Mouse (Mus musculus): ENCODE results near the gene Arid1b. TPM values are rescaled to one million over a fixed set of nuclear protein-coding genes. Genes with fewer than 3 reads are reported as not detected.
A peak's percentile ranks its signal among the peaks of the same experiment; 100 is the strongest.

Gene Arid1b
- polyA plus RNA-seq, 1 experiment from 2014 or later: 2.2 TPM

- DNase-seq: peak; percentile 27
- ATAC-seq: no peak
- TF ChIP-seq EP300 (IDR thresholded peaks at IDR 0.05; ENCODE audit: low read depth) (no peak), CTCF (IDR thresholded peaks at IDR 0.05; ENCODE audit: low read depth) (no peak)
- 61% methylated on average over 8 of the region's 8 CpGs for WGBS (ENCODE audit: insufficient replicate concordance)
- H3K4me3 ChIP-seq (ENCODE audit: low read depth, low read length): no peak overlapping the region
- H3K9ac ChIP-seq (replicated peaks): no peak overlapping the region
- peaks cover 23% of the 10 kb centered on the region for H3K4me1 ChIP-seq (ENCODE audit: insufficient read depth)
- H3K36me3 ChIP-seq (replicated peaks; ENCODE audit: insufficient read depth, low read length): no peaks in the 10 kb centered on the region
- no peaks in the 10 kb centered on the region for H3K27me3 ChIP-seq (ENCODE audit: insufficient read depth, low read length)
- 0 out of 2 replicates have a peak overlapping the region, but pooled peaks have one; percentile 34 for H3K27ac ChIP-seq (ENCODE audit: low read depth)
- H3K4me2 ChIP-seq (ENCODE audit: low read depth, low read length): no peak overlapping the region; the same call in 1 of the 2 replicates
- no peaks in the 10 kb centered on the region for H3K9me3 ChIP-seq (ENCODE audit: low read length)
Measured at GRCm38 (mm10) chr17:5133831-5134230, 139.7 kb downstream of the Arid1b start.

- H3K4me1 ChIP-seq (ENCODE audit: insufficient read depth): peaks cover 23% of the 10 kb centered on the region
- ATAC-seq (no peak), DNase-seq (peak; percentile 29)
- H3K4me2 ChIP-seq (ENCODE audit: low read depth, low read length): no peak overlapping the region
- no peaks in the 10 kb centered on the region for H3K27me3 ChIP-seq (ENCODE audit: insufficient read depth, low read length)
- H3K27ac ChIP-seq (ENCODE audit: low read depth): no peak overlapping the region
- 71% methylated on average over 8 of the region's 8 CpGs for WGBS (ENCODE audit: insufficient replicate concordance)
- TF ChIP-seq EP300 (IDR thresholded peaks at IDR 0.05; ENCODE audit: low read depth): no peak
- no peak for TF ChIP-seq CTCF (IDR thresholded peaks at IDR 0.05; ENCODE audit: low read depth)
- no peak overlapping the region for H3K9ac ChIP-seq (replicated peaks)
- no peaks in the 10 kb centered on the region for H3K9me3 ChIP-seq (ENCODE audit: low read length)
- H3K4me3 ChIP-seq (ENCODE audit: low read depth, low read length): no peak overlapping the region
- H3K36me3 ChIP-seq (replicated peaks; ENCODE audit: insufficient read depth, low read length): no peaks in the 10 kb centered on the region
Measured at GRCm38 (mm10) chr17:5134271-5134670, 140.1 kb downstream of the Arid1b start.

- peak overlapping the region; percentile 55 for H3K27ac ChIP-seq (ENCODE audit: low read depth)
- ATAC-seq: no peak
- peaks cover 23% of the 10 kb centered on the region for H3K4me1 ChIP-seq (ENCODE audit: insufficient read depth)
Measured at GRCm38 (mm10) chr17:5137936-5138335, 143.8 kb downstream of the Arid1b start.

GRCm38 (mm10) chr17:5138641-5139205 lies 144.6 kb downstream of the Arid1b start:
- peaks cover 22% of the 10 kb centered on the region for H3K4me1 ChIP-seq (ENCODE audit: insufficient read depth)
- peak; percentile 81 for ATAC-seq
- no peak overlapping the region for H3K4me3 ChIP-seq (ENCODE audit: low read depth, low read length)
- no peak overlapping the region for H3K9ac ChIP-seq (replicated peaks)
- H3K36me3 ChIP-seq (replicated peaks; ENCODE audit: insufficient read depth, low read length): no peaks in the 10 kb centered on the region
- no peak overlapping the region; the same call in 1 of the 2 replicates for H3K4me2 ChIP-seq (ENCODE audit: low read depth, low read length)
- no peaks in the 10 kb centered on the region for H3K27me3 ChIP-seq (ENCODE audit: insufficient read depth, low read length)
- 32% methylated on average over 8 of the region's 8 CpGs for WGBS (ENCODE audit: insufficient replicate concordance)
- DNase-seq: peak; percentile 44
- TF ChIP-seq EP300 (IDR thresholded peaks at IDR 0.05; ENCODE audit: low read depth) (no peak), CTCF (IDR thresholded peaks at IDR 0.05; ENCODE audit: low read depth) (peak; percentile 49)
- peak overlapping the region; percentile 55 for H3K27ac ChIP-seq (ENCODE audit: low read depth)
- no peaks in the 10 kb centered on the region for H3K9me3 ChIP-seq (ENCODE audit: low read length)

More at GRCm38 (mm10) chr17:5137936-5138335, 143.8 kb downstream of the Arid1b start:
- H3K9ac ChIP-seq (replicated peaks): peak overlapping the region; percentile 44; the same call in 1 of the 2 replicates
- DNase-seq: no peak
- H3K4me2 ChIP-seq (ENCODE audit: low read depth, low read length): no peak overlapping the region
- 73% methylated on average over 3 of the region's 3 CpGs for WGBS (ENCODE audit: insufficient replicate concordance)
- no peak for TF ChIP-seq CTCF (IDR thresholded peaks at IDR 0.05; ENCODE audit: low read depth)
- TF ChIP-seq EP300 (IDR thresholded peaks at IDR 0.05; ENCODE audit: low read depth): no peak
- no peaks in the 10 kb centered on the region for H3K9me3 ChIP-seq (ENCODE audit: low read length)
- no peak overlapping the region for H3K4me3 ChIP-seq (ENCODE audit: low read depth, low read length)
- no peaks in the 10 kb centered on the region for H3K36me3 ChIP-seq (replicated peaks; ENCODE audit: insufficient read depth, low read length)
- H3K27me3 ChIP-seq (ENCODE audit: insufficient read depth, low read length): no peaks in the 10 kb centered on the region

DNA sequence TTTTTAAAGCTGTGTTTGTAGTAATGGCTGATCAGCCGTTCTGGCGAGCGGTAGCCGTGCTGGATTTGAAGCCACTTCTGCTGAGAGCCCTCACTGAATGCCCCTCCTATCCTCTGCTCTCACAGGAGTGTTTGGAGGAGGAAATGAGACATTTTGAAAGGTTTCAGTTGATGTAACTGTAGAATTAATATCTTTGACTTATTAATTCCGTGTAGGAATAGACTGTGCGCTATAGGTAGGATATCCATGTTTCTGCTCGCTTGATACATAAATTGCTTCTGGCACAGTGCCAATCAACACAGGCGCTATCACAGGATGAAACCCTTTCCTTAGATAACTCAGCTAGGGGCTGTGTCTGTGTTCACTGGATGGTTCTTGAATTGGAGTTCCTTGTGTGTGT lies 145.4 kb downstream of the Arid1b start:
- H3K9ac ChIP-seq (replicated peaks): no peak overlapping the region
- H3K4me1 ChIP-seq (ENCODE audit: insufficient read depth): peaks cover 19% of the 10 kb centered on the region
- no peak overlapping the region for H3K4me3 ChIP-seq (ENCODE audit: low read depth, low read length)
- no peaks in the 10 kb centered on the region for H3K9me3 ChIP-seq (ENCODE audit: low read length)
- DNase-seq: no peak
- ATAC-seq: no peak
- no peak overlapping the region for H3K4me2 ChIP-seq (ENCODE audit: low read depth, low read length)
- no peak for TF ChIP-seq CTCF (IDR thresholded peaks at IDR 0.05; ENCODE audit: low read depth)
- no peaks in the 10 kb centered on the region for H3K36me3 ChIP-seq (replicated peaks; ENCODE audit: insufficient read depth, low read length)
- WGBS (ENCODE audit: insufficient replicate concordance): 65% methylated on average over 8 of the region's 8 CpGs
- no peaks in the 10 kb centered on the region for H3K27me3 ChIP-seq (ENCODE audit: insufficient read depth, low read length)
- no peak overlapping the region for H3K27ac ChIP-seq (ENCODE audit: low read depth)

DNA sequence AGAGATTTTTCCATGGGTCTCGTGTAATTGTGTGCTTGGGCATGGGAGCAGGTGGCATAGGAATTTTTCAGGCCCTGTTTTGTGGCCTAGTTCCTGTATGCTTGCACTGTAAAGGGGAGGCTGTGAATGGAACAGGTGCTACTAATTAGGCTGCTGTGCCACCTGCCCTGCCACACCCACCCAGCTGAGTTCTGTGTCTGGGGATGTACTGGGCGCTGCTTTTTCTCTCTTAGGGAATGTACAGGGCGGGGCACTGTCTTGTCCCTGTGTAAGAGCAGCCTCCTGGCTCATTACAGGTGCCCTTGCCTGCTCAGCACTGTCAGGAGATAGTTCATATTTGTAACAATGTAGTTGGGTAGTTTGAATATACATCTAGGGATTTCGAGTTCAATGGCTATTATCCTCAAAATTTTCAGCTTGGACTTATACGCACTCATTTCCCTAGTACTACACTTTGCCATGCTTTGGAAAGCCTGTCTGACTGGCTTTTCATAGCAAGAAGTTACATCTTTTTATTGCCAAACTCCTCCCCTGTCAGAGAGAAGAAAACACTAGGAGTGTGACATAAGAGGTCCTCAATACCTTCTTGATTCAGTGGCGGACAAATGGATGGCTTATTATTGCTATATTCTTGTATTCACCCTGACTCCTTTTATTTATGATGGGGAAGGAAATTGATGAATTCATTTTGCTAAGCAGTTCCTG lies 149.8 kb downstream of the Arid1b start:
- DNase-seq (no peak), ATAC-seq (no peak)
- no peaks in the 10 kb centered on the region for H3K9me3 ChIP-seq (ENCODE audit: low read length)
- no peaks in the 10 kb centered on the region for H3K27me3 ChIP-seq (ENCODE audit: insufficient read depth, low read length)
- H3K4me1 ChIP-seq (ENCODE audit: insufficient read depth): peaks cover 8% of the 10 kb centered on the region
- no peak overlapping the region for H3K9ac ChIP-seq (replicated peaks)
- H3K4me2 ChIP-seq (ENCODE audit: low read depth, low read length): no peak overlapping the region
- H3K36me3 ChIP-seq (replicated peaks; ENCODE audit: insufficient read depth, low read length): no peaks in the 10 kb centered on the region
- no peak for TF ChIP-seq EP300 (IDR thresholded peaks at IDR 0.05; ENCODE audit: low read depth)
- no peak overlapping the region for H3K27ac ChIP-seq (ENCODE audit: low read depth)
- 85% methylated on average over 6 of the region's 6 CpGs for WGBS (ENCODE audit: insufficient replicate concordance)
- H3K4me3 ChIP-seq (ENCODE audit: low read depth, low read length): no peak overlapping the region

All from liver, postnatal 0 days (tissue).